Mouse (Mus musculus): ENCODE measurements around the gene Lmtk3. TPM values are rescaled to one million over a fixed set of nuclear protein-coding genes. Genes with fewer than 3 reads are reported as not detected.

Lmtk3 gene
- polyA plus RNA-seq, 1 experiment from 2014 or later, result 34.8 TPM

GRCm38 (mm10) chr7:45815323-45815983, 31.9 kb downstream of the Lmtk3 start:
- Histone ChIP-seq H3K36me3 (replicated peaks) (peaks cover 18% of the 10 kb centered on the region), H3K27ac (peak overlapping the region; percentile 82), H3K27me3 (replicated peaks) (no peaks in the 10 kb centered on the region), H3K4me1 (peaks cover 33% of the 10 kb centered on the region), H3K9me3 (no peaks in the 10 kb centered on the region), H3K4me3 (peak overlapping the region; percentile 95; the same call in 1 of the 2 replicates), H3K4me2 (peak overlapping the region; percentile 54; the same call in 1 of the 2 replicates), H3K9ac (no peak overlapping the region)
- ATAC-seq (replicated peaks), result no peak
- 19% methylated on average over 10 of the region's 10 CpGs for WGBS

- no peaks in the 10 kb centered on the region for H3K27me3 ChIP-seq (replicated peaks)
- WGBS, result 34% methylated on average over 2 of the region's 2 CpGs
- peak overlapping the region; percentile 82; the same call in 1 of the 2 replicates for H3K27ac ChIP-seq
- peaks cover 33% of the 10 kb centered on the region for H3K4me1 ChIP-seq
- H3K9ac ChIP-seq, result no peak overlapping the region
- no peak overlapping the region for H3K4me2 ChIP-seq
- ATAC-seq (replicated peaks), result no peak
- H3K4me3 ChIP-seq, result no peak overlapping the region
- H3K9me3 ChIP-seq, result no peaks in the 10 kb centered on the region
- H3K36me3 ChIP-seq (replicated peaks), result peaks cover 13% of the 10 kb centered on the region
Measured at GRCm38 (mm10) chr7:45815984-45816351, 32.4 kb downstream of the Lmtk3 start.

GRCm38 (mm10) chr7:45819843-45820242, 36.3 kb downstream of the Lmtk3 start:
- Histone ChIP-seq H3K9me3 (no peaks in the 10 kb centered on the region), H3K4me1 (peaks cover 14% of the 10 kb centered on the region), H3K27me3 (replicated peaks) (no peaks in the 10 kb centered on the region), H3K9ac (no peak overlapping the region), H3K4me3 (no peak overlapping the region), H3K36me3 (replicated peaks) (0 out of 2 replicates have a peak, but pooled peaks cover 3% of the 10 kb centered on the region), H3K4me2 (peak overlapping the region; percentile 9), H3K27ac (no peak overlapping the region)
- no peak for ATAC-seq (replicated peaks)
- WGBS, result 12% methylated on average over 25 of the region's 25 CpGs

GRCm38 (mm10) chr7:45820913-45821312, 37.4 kb downstream of the Lmtk3 start:
- Histone ChIP-seq H3K4me2 (no peak overlapping the region), H3K4me3 (no peak overlapping the region), H3K27ac (no peak overlapping the region), H3K36me3 (replicated peaks) (peaks cover 12% of the 10 kb centered on the region; the same call in 1 of the 2 replicates), H3K9me3 (no peaks in the 10 kb centered on the region), H3K4me1 (peaks cover 3% of the 10 kb centered on the region; the same call in 1 of the 2 replicates), H3K27me3 (replicated peaks) (no peaks in the 10 kb centered on the region), H3K9ac (no peak overlapping the region)
- no peak for ATAC-seq (replicated peaks)

- Histone ChIP-seq H3K27me3 (replicated peaks) (no peaks in the 10 kb centered on the region), H3K4me3 (no peak within 1 kb of the TSS), H3K27ac (no peak within 1 kb of the TSS), H3K9me3 (no peaks in the 10 kb centered on the region), H3K4me2 (no peak within 1 kb of the TSS), H3K4me1 (peaks cover 2% of the 10 kb centered on the region), H3K9ac (no peak within 1 kb of the TSS), H3K36me3 (replicated peaks) (peaks cover 32% of the 10 kb centered on the region)
- 69% methylated on average over 7 of the region's 7 CpGs for WGBS
- no peak for ATAC-seq (replicated peaks)
Measured at GRCm38 (mm10) chr7:45824598-45824997, 41.1 kb downstream of the Lmtk3 start, which contains the start of gene Kcnj14. Gene Kcnj14, minus strand, starts transcription at chr7:45824782.

- Histone ChIP-seq H3K27me3 (replicated peaks) (peaks cover under 1% of the 10 kb centered on the region), H3K4me1 (peaks cover 17% of the 10 kb centered on the region), H3K27ac (no peak overlapping the region), H3K4me2 (no peak overlapping the region), H3K36me3 (replicated peaks) (peaks cover 32% of the 10 kb centered on the region), H3K9ac (no peak overlapping the region), H3K9me3 (no peaks in the 10 kb centered on the region), H3K4me3 (no peak overlapping the region)
- ATAC-seq (replicated peaks), result no peak
- WGBS, result 88% methylated on average over 7 of the region's 7 CpGs
Measured at GRCm38 (mm10) chr7:45826631-45827030, 43.1 kb downstream of the Lmtk3 start.

GRCm38 (mm10) chr7:45830427-45831127, 47.0 kb downstream of the Lmtk3 start, which contains the start of gene Grwd1:
Gene Grwd1, minus strand, starts transcription at chr7:45830944.
- Histone ChIP-seq H3K27me3 (replicated peaks) (peaks cover 40% of the 10 kb centered on the region), H3K36me3 (replicated peaks) (peaks cover 23% of the 10 kb centered on the region), H3K4me3 (peak within 1 kb of the TSS; percentile 77), H3K9me3 (no peaks in the 10 kb centered on the region), H3K27ac (peak within 1 kb of the TSS; percentile 90), H3K4me2 (peak within 1 kb of the TSS; percentile 77), H3K4me1 (peaks cover 28% of the 10 kb centered on the region), H3K9ac (peak within 1 kb of the TSS; percentile 52)
- under 1% methylated on average over 35 of the region's 35 CpGs for WGBS
- peak; percentile 94 for ATAC-seq (replicated peaks)

- ATAC-seq (replicated peaks), result peak; percentile 48
- Histone ChIP-seq H3K4me3 (peak overlapping the region; percentile 77), H3K27me3 (replicated peaks) (peaks cover 44% of the 10 kb centered on the region), H3K27ac (peak overlapping the region; percentile 90), H3K4me2 (peak overlapping the region; percentile 77), H3K4me1 (peaks cover 28% of the 10 kb centered on the region), H3K9me3 (no peaks in the 10 kb centered on the region), H3K36me3 (replicated peaks) (peaks cover 17% of the 10 kb centered on the region), H3K9ac (peak overlapping the region; percentile 52)
- 12% methylated on average over 5 of the region's 5 CpGs for WGBS
Measured at GRCm38 (mm10) chr7:45831128-45831525, 47.6 kb downstream of the Lmtk3 start.

GRCm38 (mm10) chr7:45832428-45832827, 48.9 kb downstream of the Lmtk3 start:
- peaks cover 44% of the 10 kb centered on the region for H3K27me3 ChIP-seq (replicated peaks)
- peak overlapping the region; percentile 31 for H3K4me3 ChIP-seq
- H3K36me3 ChIP-seq (replicated peaks), result peaks cover 7% of the 10 kb centered on the region; the same call in 1 of the 2 replicates
- 12% methylated on average over 30 of the region's 30 CpGs for WGBS
- H3K4me1 ChIP-seq, result peaks cover 28% of the 10 kb centered on the region
- no peak overlapping the region for H3K9ac ChIP-seq
- no peak overlapping the region for H3K27ac ChIP-seq
- H3K9me3 ChIP-seq, result no peaks in the 10 kb centered on the region
- no peak for ATAC-seq (replicated peaks)
- H3K4me2 ChIP-seq, result peak overlapping the region; percentile 42

GRCm38 (mm10) chr7:45833148-45833790, 49.7 kb downstream of the Lmtk3 start:
- no peak for ATAC-seq (replicated peaks)
- peaks cover 44% of the 10 kb centered on the region for H3K27me3 ChIP-seq (replicated peaks)
- WGBS, result under 1% methylated on average over 76 of the region's 86 CpGs
- no peak overlapping the region for H3K27ac ChIP-seq
- H3K4me3 ChIP-seq, result peak overlapping the region; percentile 31
- no peaks in the 10 kb centered on the region; the same call in 1 of the 2 replicates for H3K36me3 ChIP-seq (replicated peaks)
- no peaks in the 10 kb centered on the region for H3K9me3 ChIP-seq
- peak overlapping the region; percentile 42 for H3K4me2 ChIP-seq
- no peak overlapping the region for H3K9ac ChIP-seq
- H3K4me1 ChIP-seq, result peaks cover 28% of the 10 kb centered on the region

GRCm38 (mm10) chr7:45833924-45834323, 50.4 kb downstream of the Lmtk3 start:
- WGBS, result 4% methylated on average over 29 of the region's 31 CpGs
- no peak for ATAC-seq (replicated peaks)
- H3K4me1 ChIP-seq, result peaks cover 28% of the 10 kb centered on the region
- H3K9me3 ChIP-seq, result no peaks in the 10 kb centered on the region
- peak overlapping the region; percentile 42 for H3K4me2 ChIP-seq
- peaks cover 47% of the 10 kb centered on the region for H3K27me3 ChIP-seq (replicated peaks)
- peak overlapping the region; percentile 31 for H3K4me3 ChIP-seq
- H3K36me3 ChIP-seq (replicated peaks), result no peaks in the 10 kb centered on the region; the same call in 1 of the 2 replicates
- no peak overlapping the region for H3K27ac ChIP-seq
- H3K9ac ChIP-seq, result no peak overlapping the region

Data from midbrain, embryonic 15.5 days (tissue).